Mouse (Mus musculus): Measurements from ENCODE around the gene Gm38100. TPM values are rescaled to one million over a fixed set of nuclear protein-coding genes. Genes with fewer than 3 reads are reported as not detected.
A peak's percentile ranks its signal among the peaks of the same experiment; 100 is the strongest.

Gene Gm38100
- not detected for polyA plus RNA-seq (2017; shearing (Covaris generic))

DNA sequence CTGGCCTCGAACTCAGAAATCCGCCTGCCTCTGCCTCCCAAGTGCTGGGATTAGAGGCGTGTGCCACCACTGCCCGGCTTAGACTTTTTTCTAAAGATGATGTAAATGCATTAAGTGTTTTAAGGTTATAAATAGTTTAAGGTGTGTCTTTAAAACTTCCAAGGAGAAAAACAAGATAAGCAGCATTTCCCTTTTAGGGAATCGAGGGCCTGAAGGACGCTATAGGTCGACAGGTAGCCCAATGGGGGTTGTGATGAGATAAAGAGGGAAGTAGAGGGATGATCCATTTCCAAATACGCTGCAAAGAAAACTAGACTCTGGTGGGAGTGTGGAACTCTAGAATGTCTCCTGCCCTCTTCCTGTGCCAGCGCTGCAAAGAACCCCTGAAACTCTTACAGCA, at the start of gene Gm38100:
Gene Gm38100, plus strand, starts transcription at position 301 of the 400 bp plus-strand sequence.
- no peak for ATAC-seq

GRCm38 (mm10) chr1:175870716-175871115, 49.4 kb upstream of the Gm38100 start:
- no peak for ATAC-seq

- no peak for ATAC-seq
Observed at GRCm38 (mm10) chr1:175872028-175872816, 47.9 kb upstream of the Gm38100 start.

GRCm38 (mm10) chr1:175880453-175881296, 39.5 kb upstream of the Gm38100 start, which contains the start of gene Exo1:
Gene Exo1 (plus strand): TSS chr1:175880581.
- ATAC-seq = peak; percentile 98

DNA sequence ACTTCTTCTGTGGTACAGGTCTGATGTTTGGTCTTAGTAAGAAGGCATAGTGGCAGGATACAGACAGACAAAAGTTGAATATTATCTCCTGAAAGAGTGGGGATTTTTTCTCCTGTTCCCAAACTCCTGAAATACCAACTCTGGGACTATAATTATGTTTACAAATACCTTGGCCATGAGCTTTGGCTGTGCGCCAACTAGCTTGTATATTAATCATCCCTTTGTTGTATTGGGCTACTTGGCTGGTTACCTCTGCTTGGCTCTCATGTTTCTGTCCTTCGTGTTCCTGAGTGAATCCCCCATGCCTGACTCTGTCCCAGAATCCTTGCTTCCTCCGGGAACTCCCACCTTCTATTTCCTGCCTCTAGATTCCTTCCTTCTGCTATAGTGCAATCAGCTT, 36.7 kb upstream of the Gm38100 start:
- no peak for ATAC-seq

- ATAC-seq = no peak
Observed at GRCm38 (mm10) chr1:175893263-175893662, 26.9 kb upstream of the Gm38100 start.

DNA sequence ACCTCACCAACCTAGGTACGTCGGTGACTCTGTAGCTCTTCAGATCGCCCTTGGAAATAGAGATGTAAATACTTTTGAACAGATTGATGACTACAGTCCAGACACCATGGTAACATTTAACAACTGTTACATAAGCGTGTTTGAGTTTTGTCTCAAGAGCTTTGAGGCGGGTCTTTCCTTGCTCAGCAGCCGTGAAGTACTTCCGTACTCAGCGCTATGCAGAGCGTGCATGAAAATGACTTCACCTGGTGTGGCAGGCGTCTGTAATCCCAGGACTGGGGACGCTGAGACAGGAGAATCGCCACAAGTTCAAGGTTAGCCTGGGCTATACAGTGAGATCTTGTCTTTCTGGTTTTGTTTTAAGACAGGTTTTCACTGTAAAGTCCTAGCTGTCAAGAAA, 26.4 kb upstream of the Gm38100 start:
- ATAC-seq = no peak

- no peak for ATAC-seq
Observed at GRCm38 (mm10) chr1:175911207-175911606, 8.9 kb upstream of the Gm38100 start.

- ATAC-seq = no peak
Observed at GRCm38 (mm10) chr1:175912038-175912437, 8.1 kb upstream of the Gm38100 start.

DNA sequence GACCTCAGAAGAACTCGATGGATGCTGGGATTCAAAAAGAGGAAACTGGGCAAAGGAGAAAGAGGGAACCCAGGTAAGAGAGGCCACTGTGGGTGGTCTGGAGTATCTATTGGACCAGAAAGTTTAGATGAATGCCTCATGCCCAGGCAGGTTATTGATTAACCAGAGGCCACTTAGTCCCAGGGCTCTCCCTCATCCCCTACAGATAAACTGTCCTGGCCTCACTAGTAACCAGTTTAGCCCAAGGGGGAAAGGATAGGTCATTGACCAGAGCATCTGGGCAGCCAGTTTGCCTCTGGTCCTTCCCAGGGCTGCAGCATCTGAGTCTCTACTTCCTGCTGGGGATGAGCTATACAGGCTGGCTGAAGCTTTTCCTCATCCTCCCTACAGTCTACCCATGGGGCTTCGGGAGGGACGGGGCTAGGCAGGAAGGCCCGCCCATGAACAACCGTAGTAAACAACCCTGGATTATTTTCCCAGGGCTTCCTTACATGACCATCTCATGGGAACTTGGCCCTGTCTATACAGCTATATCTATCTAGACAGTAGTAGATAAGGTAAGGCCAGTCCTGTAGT, 6.3 kb upstream of the Gm38100 start:
- no peak for ATAC-seq

DNA sequence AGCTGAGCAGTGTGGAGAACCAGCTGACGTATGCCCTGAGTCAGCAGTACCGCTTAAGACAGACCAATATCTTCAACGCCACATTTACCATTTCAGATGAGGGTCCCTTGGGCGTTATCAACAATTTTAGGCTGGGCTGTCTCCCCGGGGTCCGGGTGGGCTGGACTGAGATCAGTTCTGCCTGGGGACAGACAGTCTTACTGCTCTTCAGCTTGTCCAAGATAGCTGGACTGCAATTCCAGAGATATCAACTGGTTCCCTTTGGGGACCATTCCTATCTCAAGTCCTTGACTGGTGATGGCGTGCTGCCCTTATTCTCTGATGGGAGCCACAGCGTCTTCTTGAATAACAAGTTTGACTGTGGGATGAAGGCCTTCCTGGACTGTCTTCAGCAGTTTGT, 962 bp downstream of the Gm38100 start:
- no peak for ATAC-seq

- peak; percentile 83 for ATAC-seq
Observed at GRCm38 (mm10) chr1:175923848-175924787, 4.0 kb downstream of the Gm38100 start.

DNA sequence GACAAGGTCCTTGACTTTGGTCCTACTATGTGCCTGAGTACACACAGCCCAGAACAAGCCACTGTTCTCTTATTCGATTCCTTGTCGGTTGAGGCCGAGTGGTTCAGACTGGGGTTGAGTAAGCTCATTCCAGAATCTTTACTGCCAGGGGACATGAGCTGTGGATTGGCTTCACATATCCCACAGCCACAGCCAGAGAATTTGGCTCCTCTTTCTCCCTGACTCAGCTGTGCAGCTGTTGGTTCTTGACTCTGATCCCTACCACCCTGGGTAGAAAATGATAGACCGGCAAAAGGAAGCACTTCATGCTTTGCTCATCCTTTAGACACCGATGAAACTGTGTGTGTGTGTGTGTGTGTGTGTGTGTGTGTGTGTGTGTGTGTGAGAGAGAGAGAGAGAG, 11.3 kb downstream of the Gm38100 start:
- ATAC-seq = no peak

GRCm38 (mm10) chr1:175936282-175936737, 16.2 kb downstream of the Gm38100 start:
- ATAC-seq = peak; percentile 68

DNA sequence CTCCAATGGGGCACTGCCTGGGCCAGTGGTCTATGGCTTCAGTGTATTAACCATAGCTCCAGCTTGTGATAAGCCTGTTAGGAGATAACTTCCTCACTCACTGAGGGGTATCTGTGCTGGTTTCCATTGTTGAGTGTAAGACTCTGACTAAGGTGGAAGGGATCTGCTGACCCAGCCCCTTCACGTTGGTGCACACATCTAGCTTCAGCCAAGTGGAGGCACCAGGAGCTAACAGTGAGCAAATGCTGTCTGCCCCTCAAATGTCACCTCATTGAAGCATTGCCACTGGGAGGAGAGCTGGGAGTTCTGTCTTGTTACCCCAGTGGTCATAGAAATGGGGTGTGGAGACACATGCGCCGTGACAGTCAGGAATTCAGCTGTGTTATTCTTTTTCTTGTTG, 18.6 kb downstream of the Gm38100 start:
- ATAC-seq = no peak

- no peak for ATAC-seq
Observed at GRCm38 (mm10) chr1:175943168-175943567, 23.0 kb downstream of the Gm38100 start.

DNA sequence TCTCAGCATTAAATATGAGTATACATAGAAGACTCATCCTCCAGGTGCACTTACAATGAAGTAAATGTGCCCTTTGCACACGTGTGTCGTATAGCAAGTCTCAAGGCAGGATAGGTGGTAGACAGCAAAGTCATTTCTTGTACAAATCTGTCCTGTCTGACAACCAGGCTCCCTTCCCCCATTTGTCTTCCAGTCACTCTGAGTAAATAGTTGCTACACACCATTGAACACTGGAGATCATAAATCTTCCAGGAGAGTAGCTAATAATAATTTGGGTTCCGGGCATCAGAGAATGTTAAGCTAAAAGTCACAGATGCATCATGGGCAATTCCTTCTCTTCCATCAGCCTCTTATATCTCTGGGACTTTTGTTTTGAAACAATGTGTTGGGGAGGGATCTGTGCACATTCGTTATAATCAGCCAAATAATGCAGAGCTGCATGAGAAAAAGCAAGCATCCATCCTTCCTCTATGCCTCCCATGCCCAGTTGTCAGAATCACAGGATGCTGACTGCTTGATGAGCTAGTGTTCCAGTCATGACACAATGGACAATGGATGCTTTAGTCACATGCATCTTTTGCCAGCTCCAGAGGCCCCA, 26.7 kb downstream of the Gm38100 start:
- no peak for ATAC-seq

- ATAC-seq = no peak
Observed at GRCm38 (mm10) chr1:175950421-175950820, 30.3 kb downstream of the Gm38100 start.

DNA sequence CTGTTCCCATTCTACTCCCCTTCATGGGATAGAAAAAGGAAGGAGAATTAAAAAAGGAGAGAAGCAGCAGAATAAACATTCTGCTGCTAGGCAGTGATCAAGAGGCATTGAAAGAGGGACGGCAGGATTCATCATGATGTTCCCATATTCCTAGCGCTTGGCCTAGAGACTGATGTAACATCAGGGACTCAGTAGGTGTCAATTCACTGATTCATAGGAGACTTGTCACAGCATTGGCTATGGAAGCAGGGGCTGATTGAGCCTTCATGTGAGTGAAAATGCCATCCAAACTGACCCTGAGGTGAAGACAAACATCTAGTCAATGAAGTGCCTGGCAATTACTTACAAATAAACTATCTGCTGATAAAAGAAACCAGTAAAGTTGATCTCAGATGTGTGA, 30.7 kb downstream of the Gm38100 start:
- ATAC-seq = no peak

DNA sequence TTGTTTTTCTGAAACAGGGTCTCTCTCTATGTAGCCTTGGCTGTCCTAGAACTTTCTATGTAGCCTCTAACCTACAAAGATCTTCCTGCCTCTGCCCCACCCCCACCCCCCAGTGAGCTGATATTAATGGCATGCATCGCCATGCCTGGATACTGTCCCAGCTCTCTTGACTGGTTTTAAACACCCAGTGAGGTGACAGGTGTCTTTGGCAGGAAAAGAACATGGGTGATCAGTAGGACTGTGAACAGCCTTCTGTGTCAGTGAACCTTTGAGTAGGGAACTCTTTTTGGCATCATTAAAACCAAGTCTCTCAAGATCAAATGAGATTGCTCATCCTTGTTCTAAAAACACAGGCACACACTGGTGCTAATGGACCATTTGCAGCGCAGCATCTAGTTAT, 41.7 kb downstream of the Gm38100 start:
- no peak for ATAC-seq

DNA sequence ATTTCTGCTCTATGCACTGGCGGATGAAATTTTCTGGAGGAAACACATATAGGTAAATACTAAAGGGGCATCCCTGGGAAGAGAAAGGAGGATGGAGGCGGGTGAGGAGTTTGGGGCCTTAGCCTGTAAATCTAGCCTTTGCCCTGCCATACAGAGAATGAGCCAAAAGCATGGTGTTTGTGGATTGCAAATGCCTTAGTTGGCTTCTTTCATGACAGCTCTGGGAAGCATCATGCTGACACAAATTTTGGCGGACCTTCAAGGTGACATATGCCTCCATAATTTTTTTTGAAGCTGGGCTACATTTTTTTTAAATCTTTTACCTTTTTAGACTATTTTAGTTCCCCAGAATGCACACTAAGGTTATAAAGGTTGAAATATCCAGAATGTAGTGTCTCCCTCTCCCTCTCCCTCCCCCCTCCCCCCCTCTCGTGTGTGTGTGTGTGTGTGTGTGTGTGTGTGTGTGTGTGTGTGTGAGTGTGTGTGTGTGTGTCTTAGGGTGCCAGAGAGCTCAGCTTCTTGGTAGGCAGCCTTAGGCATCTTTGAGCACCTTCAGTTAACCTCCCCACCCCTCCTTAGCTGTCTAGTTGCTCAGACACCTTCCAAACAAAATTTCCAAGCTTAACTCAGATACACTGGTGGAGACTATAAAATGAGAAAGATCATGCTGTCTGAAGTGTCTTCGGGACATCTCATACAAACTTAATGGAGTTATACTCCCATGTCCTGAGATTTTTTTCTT, 47.0 kb downstream of the Gm38100 start:
- ATAC-seq = no peak
